Mouse (Mus musculus) lung, adult 2 months (tissue): Measurements from ENCODE around the gene 1110002E22Rik. TPM values are rescaled to one million over a fixed set of nuclear protein-coding genes. Genes with fewer than 3 reads are reported as not detected.

Experiments
- DNase-seq: peaks from one replicate; pipeline ENCODE4 v3.0.0; 2022
- H3K4me1 ChIP-seq: fragments of 200-500 bp; 2 replicates; pipeline ENCODE4 v1.6.1; 2011; ENCODE audit warnings: low read length; ENCODE audit not compliant: control insufficient read depth, insufficient read depth
- H3K4me3 ChIP-seq: fragments of 200-500 bp; replicated peaks from 2 replicates; pipeline ENCODE3; 2011; ENCODE audit warnings: low read depth, mild to moderate bottlenecking, control low read depth, low read length; ENCODE audit errors: extremely low read depth
- CTCF ChIP-seq: fragments of 200-500 bp; IDR thresholded peaks from 2 replicates; pipeline ENCODE4 v1.5.1; 2011; ENCODE audit warnings: mild to moderate bottlenecking, low read length, control low read depth; ENCODE audit not compliant: insufficient read depth
- POLR2A ChIP-seq: fragments of 200-500 bp; IDR thresholded peaks from 2 replicates; pipeline ENCODE4 v1.6.1; 2011; ENCODE audit warnings: low read depth, mild to moderate bottlenecking, control low read depth, low read length, borderline replicate concordance; ENCODE audit errors: extremely low read depth
- WGBS: fragments of 180-500 bp; shearing (Covaris S2); methylation state at CpG from one replicate; pipeline ENCODE4 v1.1.7; 2018; 5-methylcytosine and 5-hydroxymethylcytosine counted together
- polyA plus RNA-seq: library from polyadenylated mRNA; depleted of rRNA; stranded (reverse); fragments of >200 nt; gene quantifications from 2 replicates; pipeline ENCODE4 v1.2.3, GENCODE M21; 2012

Gene 1110002E22Rik
- polyA plus RNA-seq, 1 experiment, result 2.3 TPM

GRCm38 (mm10) chr3:138061205-138061911, 3.5 kb upstream of the 1110002E22Rik start:
- Histone ChIP-seq H3K4me3 (no peak overlapping the region), H3K4me1 (no peaks in the 10 kb centered on the region)
- no peak for DNase-seq
- no peak for TF ChIP-seq CTCF
- TF ChIP-seq POLR2A, result no peak
- WGBS, result 73% methylated on average over 9 of the region's 9 CpGs

- Histone ChIP-seq H3K4me3 (no peak overlapping the region), H3K4me1 (no peaks in the 10 kb centered on the region)
- 50% methylated on average over 4 of the region's 4 CpGs for WGBS
- DNase-seq, result no peak
- TF ChIP-seq POLR2A (no peak), CTCF (no peak)
Measured at GRCm38 (mm10) chr3:138062673-138063072, 2.2 kb upstream of the 1110002E22Rik start.

GRCm38 (mm10) chr3:138063731-138064329, 1.0 kb upstream of the 1110002E22Rik start:
- DNase-seq, result no peak
- WGBS, result 34% methylated on average over 14 of the region's 14 CpGs

GRCm38 (mm10) chr3:138065930-138066329, 1.1 kb downstream of the 1110002E22Rik start:
- no peak overlapping the region for H3K4me3 ChIP-seq
- DNase-seq, result no peak
- WGBS, result 90% methylated on average over 16 of the region's 16 CpGs
- H3K4me1 ChIP-seq, result no peaks in the 10 kb centered on the region
- no peak for TF ChIP-seq POLR2A

More at GRCm38 (mm10) chr3:138063731-138064329, 1.0 kb upstream of the 1110002E22Rik start:
- TF ChIP-seq POLR2A (no peak), CTCF (no peak)
- no peaks in the 10 kb centered on the region for H3K4me1 ChIP-seq
- H3K4me3 ChIP-seq, result no peak overlapping the region

- no peak for DNase-seq
- 75% methylated on average over 20 of the region's 20 CpGs for WGBS
- Histone ChIP-seq H3K4me1 (no peaks in the 10 kb centered on the region), H3K4me3 (no peak overlapping the region)
- TF ChIP-seq POLR2A (no peak), CTCF (no peak)
Measured at GRCm38 (mm10) chr3:138066348-138066856, 1.6 kb downstream of the 1110002E22Rik start.

- TF ChIP-seq POLR2A (no peak), CTCF (no peak)
- no peak within 1 kb of the TSS for H3K4me3 ChIP-seq
- no peaks in the 10 kb centered on the region for H3K4me1 ChIP-seq
- WGBS, result 91% methylated on average over 12 of the region's 12 CpGs
- DNase-seq, result no peak
Measured at GRCm38 (mm10) chr3:138067288-138067687, 2.4 kb downstream of the 1110002E22Rik start, which contains the start of gene Gm5105. TSS of gene Gm5105 (minus strand) at chr3:138067388.

- no peak for DNase-seq
- Histone ChIP-seq H3K4me1 (no peaks in the 10 kb centered on the region), H3K4me3 (no peak overlapping the region)
- TF ChIP-seq POLR2A (no peak), CTCF (no peak)
- WGBS, result 91% methylated on average over 12 of the region's 12 CpGs
Measured at GRCm38 (mm10) chr3:138068103-138068502, 3.3 kb downstream of the 1110002E22Rik start.

GRCm38 (mm10) chr3:138069756-138070511, 5.1 kb downstream of the 1110002E22Rik start:
- Histone ChIP-seq H3K4me1 (no peaks in the 10 kb centered on the region), H3K4me3 (no peak overlapping the region)
- TF ChIP-seq CTCF (no peak), POLR2A (no peak)
- 76% methylated on average over 18 of the region's 18 CpGs for WGBS
- DNase-seq, result no peak

- 45% methylated on average over 1 of the region's 1 CpGs for WGBS
Measured at GRCm38 (mm10) chr3:138071004-138071403, 6.2 kb downstream of the 1110002E22Rik start.

GRCm38 (mm10) chr3:138071476-138072073, 6.7 kb downstream of the 1110002E22Rik start:
- TF ChIP-seq POLR2A (no peak), CTCF (no peak)
- WGBS, result 77% methylated on average over 10 of the region's 10 CpGs
- Histone ChIP-seq H3K4me3 (no peak overlapping the region), H3K4me1 (no peaks in the 10 kb centered on the region)
- DNase-seq, result no peak

More at GRCm38 (mm10) chr3:138071004-138071403, 6.2 kb downstream of the 1110002E22Rik start:
- DNase-seq, result no peak
- TF ChIP-seq POLR2A (no peak), CTCF (no peak)
- Histone ChIP-seq H3K4me3 (no peak overlapping the region), H3K4me1 (no peaks in the 10 kb centered on the region)
